Mouse (Mus musculus) cerebellum, postnatal 10 days (tissue): ENCODE measurements around the gene Tnip1.

ENCODE experiments used
- DNase-seq, 2 experiments: peaks; one replicate each; pipeline ENCODE4 v3.0.0; 2021; ENCODE audit warnings: mixed read lengths in 2 of 2

Tnip1 gene

DNA sequence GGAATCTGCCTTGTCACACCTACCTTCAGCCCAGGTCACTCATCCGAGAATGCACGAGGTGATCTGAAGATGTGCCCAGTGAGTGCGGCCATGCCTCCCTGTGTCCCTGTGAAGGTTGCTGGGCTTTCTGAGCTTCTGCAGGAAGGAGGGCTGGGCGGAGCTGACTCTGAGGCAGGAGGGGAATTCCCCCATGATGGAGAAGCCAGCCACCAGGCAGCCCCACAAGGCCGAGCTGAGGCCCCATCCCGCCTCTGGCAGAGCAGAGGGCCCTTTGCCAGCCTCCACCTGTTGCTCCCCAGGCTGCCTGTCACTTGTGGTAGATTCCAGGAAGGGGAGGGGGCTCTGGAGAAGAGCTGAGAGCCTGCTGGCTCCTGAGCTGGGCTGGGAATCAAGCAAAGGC lies at the start of gene Tnip1:
Tnip1 (minus strand) TSS at position 108 of the 400 bp plus-strand sequence.
- peak; percentile 41 to 44 for DNase-seq

DNA sequence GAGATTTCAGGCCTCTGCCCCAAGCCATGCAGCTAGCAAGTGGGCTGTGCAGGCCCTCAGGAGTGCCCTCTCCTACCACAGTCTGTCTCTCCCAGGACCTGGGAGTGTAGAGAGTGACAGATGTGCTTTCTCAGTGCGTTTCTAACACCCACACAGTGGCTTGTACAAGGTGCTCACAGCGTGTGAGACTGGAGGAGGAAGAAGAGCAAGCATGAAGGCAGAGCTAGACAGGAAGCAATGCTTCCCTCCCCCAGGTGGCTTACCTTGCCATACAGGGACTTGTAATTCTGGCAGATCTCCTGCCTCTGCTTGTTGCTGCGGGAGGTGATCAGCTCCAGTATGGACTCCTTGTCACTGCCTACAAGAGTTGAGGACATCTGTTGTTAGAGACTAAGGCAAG lies 48.7 kb upstream of the Tnip1 start:
- DNase-seq = no peak

DNA sequence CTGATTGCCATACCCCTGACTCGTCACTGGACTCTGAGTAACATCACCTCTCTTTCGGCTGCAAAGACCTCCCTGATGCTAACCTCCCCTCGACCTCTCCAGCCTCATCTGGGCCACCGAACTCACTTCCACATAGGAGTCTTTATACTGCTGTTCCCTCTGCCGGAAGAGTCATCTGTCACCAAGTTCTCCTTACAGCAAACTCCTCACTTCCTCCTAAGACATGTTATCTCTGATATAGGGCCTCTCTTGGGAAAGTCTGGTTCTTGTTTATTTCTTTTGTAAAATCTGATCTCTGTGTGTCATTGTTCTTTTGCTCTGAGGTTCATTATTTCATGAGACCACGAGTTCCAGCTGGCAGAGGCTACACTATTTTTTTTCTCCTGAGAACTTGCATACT lies 45.5 kb upstream of the Tnip1 start:
- DNase-seq = no peak

DNA sequence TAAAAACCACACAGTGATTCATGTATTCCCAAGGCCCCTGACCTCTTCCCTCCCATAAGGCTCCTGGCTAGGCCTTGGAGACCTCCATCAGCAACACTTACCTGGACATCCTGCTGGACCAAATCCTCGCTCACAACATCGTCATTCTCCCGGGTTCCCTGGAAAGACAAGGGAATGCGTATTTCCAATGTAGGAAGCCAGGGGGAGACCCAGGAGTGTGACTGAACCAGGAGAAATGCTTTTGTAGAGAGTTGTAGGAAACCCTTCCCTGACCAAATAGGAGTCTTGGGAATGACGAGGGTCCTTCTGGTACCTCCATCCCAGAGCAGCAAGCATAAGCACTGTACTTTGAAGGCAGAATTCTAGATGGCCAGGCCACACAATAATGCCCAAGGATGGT lies 43.0 kb upstream of the Tnip1 start:
- DNase-seq = no peak

DNA sequence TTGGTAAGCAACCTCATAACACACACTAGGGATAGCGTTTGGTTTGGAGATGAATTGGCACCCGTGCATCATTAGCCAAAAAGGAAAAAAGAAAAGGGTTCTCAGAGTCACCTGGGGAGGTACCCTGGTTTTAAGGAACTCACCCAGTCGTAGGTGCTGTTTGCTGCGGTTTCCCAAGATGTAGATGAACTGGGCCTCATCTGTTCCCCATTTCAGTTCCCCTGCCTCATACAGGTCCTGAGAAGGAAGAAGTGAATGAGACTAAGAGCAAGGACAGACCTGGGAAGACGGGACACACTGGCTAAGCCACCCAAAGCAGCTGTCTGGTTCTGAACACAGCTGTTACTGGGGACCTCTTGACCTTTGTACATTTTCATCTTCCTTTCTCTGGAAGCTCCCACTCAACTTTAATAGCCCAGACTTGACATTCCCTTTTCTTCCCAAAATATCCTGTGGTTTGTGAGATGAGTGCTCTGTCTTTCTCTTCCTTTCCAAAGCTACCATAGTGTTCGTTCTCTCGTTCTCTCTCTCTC lies 42.3 kb upstream of the Tnip1 start:
- no peak for DNase-seq

DNA sequence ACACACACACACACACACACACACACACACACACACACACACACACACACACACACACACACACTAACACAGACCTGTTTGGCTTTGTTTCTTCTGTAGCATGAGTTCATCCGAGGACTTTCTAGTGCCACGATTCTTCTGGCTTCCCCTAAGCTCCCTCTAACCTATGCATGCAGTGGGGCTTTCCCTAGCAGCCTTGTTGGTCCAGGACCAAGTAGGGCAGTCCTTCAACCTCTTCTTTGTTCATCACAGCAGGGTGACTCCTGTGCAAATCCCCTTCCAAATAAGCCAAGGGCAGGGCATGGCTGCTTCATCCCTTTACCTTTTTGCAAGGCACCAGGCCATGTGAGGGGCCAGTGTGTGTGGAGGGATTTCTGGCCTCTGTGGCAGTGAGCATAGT lies 36.0 kb upstream of the Tnip1 start:
- no peak for DNase-seq

DNA sequence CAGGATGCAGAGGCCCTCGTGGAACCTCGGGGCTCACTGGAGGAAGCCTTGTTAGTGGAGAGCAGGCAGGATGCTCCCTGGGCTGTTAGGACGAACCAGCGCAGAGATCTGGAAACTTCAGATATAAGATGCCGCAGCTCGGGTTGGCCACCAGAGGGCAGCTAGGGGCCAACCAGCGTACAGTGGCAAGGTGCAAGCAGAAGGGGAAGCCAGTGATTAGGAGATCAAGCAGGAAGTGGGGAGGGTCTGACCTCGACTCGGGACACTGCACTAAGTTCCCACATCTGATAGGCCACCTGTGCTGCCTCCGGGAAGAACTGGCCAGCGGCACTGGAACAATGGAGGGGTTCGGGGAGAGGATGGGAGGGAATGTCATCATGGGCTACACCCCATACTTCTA lies 35.6 kb upstream of the Tnip1 start:
- peak; percentile 79 to 84 for DNase-seq

DNA sequence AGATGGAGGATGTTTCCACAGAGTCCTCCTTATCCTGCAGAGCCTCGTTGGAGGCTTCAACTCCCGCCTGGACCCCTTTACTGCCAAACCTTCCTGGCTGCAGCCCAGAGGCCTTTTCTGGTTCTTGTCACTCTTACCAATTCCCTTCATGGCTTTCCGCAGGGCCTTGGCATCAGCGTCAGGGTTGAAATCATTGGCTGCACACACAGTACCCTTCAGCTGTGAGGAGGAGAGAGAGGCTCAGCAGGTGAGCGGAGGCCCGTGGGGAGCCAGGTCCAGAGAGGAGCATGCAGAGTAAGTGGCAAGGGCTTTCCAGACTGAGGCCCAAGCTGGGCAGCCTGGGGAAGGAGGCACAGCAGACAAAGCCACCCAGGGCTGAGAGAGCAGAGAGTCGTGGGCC lies 33.5 kb upstream of the Tnip1 start:
- peak; percentile 43 to 71 for DNase-seq

DNA sequence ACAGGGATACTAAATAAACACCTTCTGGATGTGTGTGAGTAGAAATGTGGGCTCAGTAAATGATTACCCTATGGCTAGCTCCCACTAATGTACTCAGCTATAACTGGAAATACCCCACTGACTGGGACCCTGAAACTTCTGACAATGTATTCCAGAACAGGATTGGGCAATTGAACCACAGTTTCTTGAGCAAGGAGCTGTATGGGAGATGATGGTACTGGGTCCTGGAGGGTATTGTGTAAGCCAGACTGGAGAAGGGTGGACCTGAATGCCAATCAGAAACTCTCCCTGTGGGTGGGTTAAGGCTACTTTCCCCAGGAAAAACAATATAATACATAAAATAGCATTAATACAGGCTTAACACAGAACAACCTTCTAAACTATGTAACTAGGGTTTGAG lies 27.2 kb upstream of the Tnip1 start:
- DNase-seq = no peak

DNA sequence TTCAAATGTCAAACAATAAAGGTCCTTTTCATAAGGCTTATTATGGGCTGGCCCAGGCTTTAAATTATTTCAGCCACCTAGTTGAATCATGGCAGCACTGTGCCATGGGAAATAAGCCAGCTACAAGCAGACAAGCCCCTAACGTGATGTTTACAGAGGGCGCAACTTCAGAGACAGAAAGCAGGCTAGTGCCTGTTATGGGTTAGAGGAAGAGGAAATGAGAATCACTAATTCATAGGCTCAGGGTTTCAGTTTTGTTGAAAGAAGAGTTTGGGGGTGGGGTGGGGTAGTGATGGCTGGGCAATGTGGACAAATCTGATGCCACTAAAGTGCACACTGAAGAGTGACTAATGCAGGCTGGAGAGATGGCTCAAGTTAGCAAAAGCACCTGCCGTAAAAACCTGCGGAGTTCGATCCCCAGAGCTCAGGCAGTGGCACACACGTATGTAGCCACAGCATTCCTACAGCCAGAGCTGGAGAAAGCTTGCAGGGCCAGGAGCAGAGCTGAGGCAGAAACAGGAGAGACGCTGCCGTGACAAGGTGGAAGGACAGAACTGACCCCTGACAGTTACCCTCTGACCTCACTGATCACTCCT lies 26.1 kb upstream of the Tnip1 start:
- DNase-seq = no peak

DNA sequence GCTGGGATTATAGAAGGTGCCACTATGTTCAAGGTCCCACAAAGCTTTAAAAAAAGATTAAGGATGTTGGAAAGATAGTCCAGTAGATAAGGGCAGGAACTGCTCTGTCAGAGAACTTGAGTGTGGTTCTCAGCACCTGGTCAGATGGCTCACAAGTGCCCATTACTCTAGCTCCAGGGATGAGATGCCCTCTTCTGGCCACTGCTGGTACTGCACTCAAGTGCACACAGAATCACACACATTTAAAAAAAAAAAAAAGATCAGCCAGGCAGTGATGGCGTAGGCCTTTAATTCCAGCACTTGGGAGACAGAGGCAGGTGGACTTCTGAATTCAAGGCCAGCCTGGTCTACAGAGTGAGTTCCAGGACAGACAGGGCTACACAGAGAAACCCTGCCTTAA lies 25.3 kb upstream of the Tnip1 start:
- peak; percentile 55 to 66 for DNase-seq

DNA sequence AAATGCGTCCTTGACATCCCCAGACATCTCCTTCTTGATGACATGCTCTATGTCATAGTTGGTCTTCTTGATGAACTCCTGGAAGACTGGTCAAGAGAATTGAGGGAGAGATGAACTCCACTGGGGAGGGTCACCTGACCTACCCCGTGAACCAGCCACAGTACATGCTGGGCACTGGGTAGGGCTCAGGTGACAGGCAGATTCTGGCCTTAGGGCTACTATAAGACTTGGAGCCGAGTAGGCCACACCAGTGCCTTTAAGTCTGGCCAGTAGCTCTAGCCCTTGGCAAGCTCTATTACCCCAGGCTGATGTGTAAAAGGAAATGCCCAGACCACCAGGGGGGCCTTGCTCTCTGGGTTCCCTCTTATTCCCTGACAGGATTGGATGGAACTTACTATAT lies 22.4 kb upstream of the Tnip1 start:
- DNase-seq = no peak

DNA sequence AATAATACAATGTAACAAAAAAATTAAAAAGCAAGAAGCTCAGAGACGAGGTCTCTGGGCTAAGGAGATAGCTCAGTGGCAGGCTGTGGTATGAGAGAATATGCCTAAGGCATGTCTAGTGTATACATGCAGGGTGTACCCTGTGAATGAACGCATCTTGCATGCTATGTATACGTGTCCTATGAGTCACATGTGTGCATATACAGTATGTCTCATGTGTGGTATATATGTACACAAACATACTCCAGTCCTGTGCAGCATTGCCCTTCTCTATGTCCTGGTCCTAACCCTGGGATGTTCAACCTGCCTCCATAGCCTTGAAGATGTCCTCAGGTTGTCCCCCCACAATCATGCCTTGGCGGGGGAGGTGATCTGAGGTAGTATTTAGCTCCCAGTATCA lies 21.9 kb upstream of the Tnip1 start:
- DNase-seq = no peak

DNA sequence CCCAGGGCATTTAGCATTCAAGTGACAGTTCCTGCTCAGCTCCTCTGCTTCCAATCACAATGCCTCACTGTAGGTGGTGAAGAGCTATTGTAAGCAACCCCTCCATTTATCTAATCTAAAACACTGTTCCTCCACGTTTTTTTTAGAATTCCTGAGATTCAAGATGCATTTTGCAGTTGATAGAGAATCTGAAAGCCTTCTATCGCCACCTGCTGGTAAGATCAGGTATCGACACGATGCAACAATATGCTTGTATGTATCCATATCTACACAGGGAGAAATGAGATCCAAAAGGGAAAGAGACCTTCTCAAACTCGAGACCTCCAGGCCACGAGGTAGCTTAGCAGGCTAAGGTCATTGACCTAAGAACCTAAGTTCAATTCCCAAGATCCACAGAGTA lies 21.4 kb upstream of the Tnip1 start:
- peak; percentile 88 to 95 for DNase-seq

DNA sequence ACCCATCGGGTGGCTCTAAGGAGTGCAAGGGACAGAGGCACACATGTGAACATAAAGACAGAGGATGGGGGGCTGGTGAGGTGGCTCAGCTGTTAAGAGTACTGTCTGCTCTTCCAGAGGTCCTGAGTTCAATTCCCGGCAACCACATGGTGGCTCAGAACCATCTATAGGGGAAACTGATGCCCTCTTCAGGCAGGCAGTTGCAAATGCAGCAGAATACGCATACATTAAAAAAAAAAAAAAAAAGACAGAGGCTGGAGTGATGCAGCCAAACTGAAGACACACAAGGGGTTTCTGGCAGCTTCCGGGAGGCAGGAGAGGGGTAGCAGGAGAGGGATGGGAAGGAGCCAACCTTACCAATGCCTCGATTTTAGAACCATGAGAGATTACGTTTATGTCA lies 19.8 kb upstream of the Tnip1 start:
- DNase-seq = no peak

DNA sequence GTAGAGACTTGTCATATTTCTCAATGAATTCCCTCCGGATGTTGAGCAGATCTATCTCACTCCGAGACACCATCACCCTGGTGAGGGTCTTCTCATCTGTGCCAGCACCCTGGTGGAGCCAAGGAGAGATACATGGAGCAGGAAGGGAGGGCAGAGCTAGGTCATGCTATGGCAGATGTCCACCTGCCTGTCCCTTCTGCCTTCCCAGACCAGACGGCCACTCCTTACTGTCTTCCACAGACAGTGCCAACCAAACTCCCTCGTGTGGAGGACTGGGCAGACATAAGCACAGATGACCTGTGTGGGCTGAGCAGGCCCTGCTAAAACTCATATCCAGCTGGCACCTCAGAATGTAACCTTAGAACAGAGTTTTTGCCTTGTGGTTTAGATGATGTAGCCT lies 18.9 kb upstream of the Tnip1 start:
- DNase-seq = peak; percentile 57 to 58

DNA sequence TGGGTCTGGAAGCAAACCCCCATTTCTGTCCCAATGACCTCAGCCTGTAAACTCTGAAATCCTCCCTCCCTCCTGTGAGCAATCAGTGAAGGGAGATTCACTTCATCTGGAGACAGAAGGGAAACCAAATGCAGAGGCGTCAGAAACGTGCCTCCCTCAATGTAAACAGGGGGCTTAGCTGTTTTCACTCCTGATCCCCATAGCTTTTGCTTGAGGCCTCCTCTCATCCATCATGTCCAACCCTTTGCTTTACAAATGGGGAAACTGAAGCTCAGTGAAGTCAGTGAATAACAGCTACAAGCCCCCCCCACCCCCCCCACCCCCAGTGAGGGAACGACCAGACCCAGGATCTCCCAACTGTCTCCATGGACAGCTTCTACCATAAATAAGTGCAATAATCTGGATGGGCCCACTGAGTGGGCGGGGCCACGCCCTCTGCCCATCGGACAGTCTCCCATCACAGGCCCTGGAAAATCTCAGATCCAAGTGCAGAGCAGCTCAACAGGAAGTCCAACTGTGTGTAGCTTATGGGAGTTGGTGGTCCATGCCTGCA lies 14.7 kb upstream of the Tnip1 start:
- DNase-seq = no peak

DNA sequence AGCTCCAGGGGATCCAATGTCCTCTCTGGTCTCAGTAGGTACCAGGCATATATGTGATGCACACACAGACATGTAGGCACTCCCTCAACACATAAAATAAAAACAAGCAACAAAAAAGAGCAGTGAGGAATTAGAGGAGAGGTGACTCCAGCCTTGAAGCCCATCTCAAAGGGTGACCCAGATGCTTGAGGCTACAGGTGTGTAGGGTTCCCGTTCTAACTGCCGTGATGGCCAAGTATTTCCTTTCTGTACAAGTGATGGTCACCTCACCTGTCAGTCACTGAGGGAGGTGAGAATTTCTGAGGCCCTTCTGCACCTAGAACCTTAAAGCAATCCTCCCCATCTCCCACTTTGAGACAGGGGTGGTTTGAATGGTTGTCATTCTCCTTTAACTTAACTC lies 13.6 kb upstream of the Tnip1 start:
- no peak for DNase-seq

DNA sequence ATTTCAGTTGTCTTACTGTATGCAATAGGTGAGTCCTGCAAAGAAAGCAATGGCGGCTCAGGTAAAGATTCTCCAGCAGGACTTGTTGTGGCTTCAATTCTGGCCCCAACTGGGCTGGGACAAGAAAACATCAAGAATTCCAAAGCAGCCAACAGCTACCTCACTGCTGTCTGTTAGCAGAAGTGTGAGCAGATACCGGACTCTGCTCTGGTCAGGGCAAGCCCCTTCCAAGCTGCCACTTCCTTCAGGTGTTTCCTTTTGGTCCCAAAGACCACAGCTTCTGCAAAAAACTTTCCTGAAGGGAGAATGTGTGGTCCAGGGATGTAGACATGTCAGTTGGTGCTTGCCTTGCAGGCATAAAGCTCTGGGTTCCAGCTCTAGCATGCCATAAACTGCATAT lies 13.0 kb upstream of the Tnip1 start:
- no peak for DNase-seq

DNA sequence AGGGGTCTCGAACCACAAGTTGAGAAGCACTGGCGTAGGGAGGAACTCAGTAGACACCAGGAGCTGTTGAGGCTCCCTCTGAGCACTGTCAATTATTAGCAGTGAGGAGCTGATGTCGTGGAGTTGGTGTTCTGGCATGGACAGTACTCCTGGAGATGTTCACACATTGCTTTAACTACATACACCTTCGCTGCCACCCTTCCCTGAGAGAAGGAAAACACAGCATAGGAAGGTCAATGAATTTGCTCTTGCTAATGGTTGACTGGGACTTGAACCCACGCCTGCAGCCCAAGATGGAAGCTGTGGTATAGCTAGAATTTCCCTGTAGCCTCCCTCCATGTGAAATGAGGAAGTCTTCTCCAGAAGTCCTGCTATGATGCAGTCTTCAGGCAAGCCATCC lies 12.6 kb upstream of the Tnip1 start:
- DNase-seq = no peak

DNA sequence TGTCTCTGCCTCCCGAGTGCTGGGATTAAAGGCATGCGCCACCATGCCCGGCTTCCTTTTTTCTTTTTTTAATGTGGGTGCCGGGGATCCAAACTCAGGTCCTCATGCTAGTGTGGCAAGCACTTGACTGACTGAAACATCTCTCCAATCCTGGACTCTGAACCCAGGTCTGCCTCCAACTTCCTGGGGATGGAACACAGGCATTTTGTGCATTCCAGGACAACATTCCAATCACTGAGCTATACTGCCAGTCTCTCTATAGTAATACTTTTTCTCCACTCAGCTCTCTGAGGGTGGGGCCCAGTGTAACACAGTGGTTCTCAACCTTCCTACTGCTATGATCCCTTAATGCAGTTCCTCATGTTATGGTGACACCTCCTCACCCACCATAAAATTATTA lies 11.9 kb upstream of the Tnip1 start:
- DNase-seq = no peak

DNA sequence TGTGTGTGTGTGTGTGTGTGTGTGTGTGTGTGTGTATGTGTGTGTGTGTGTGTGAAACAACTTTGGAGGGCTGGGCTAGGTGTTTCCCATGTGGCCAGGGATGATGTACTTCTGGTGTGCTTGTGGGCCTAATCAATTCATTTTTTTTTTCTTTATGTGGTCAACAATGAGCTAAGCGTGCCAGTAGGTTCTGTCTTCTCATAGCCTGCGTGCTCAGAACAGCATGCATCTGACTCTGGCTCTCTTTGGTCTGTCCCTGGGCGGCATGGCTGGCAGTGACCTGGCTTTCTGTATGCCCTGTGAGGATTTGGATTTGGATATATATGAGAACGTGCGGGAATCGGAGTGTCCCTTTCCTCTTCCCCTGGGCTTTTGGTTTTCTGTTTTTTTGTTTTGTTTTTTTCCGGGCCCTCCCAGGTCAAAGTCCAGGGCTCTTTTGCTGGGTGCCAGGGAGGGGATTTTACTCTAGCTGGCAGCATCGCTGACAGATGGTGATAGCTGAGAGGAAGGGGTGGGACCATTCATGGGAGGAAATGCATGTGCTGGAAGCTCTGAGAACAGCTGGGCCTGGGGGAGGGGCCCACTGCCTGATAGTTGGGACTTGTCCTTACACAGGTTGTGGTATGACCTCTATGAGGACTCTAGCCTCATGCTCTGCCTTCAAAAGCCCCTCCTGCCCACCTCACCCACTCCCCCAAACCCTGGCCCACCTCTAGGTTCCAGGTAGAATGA lies 10.9 kb upstream of the Tnip1 start:
- DNase-seq = peak; percentile 86 to 88

DNA sequence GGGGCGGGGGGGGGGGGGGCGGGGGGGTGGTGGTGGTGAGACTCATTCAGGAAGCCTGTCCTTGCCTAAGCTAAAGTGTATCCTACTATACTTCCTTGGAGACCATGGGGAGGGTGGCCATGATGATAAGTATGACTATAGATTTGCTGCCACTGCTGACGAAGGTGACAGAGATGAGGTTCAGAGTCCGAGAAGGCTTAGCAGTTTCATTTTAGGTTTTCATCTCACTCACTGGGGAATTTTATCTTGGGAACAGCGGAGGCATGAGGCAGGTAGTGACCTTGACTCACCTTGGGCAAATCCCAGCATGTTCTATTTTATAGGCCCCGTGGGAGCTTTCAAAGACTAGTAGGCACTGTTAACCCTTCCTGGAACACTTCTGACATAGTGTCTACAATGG lies 10.1 kb upstream of the Tnip1 start:
- DNase-seq = no peak

DNA sequence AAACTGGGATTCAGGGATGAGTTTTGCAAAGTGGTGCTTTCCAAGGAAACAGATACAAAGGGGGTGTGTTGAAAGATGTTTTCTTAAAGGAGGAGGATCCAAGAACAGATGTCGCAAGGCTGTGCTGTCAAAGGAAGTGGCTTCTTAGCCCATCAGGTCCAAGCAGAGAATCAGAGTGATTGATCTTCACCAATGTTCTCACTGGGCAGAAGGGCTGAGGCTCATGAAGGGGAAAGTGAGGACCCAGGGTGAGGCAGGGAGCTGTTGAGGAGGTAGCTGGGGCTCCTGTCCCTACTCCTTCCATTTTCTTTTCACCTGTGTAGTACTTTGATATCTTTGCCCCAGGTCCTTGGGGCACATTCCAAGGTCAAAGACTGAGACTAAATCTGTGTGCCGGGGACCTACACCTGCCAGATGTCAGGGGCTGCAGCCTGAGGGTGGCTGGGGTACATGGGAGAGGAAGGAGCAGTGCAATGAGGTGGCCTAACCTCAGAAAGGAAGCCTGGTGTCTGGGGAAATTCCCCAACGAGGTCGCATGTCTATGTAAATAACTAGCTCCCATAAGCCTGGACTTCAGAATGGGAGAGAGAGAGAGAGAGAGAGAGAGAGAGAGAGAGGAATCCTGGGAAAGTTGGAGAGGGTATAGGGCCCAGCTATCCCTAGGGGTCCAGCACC lies 9.5 kb upstream of the Tnip1 start:
- no peak for DNase-seq
